Mouse (Mus musculus): ENCODE results near the gene Gm44579. TPM values are rescaled to one million over a fixed set of nuclear protein-coding genes. Genes with fewer than 3 reads are reported as not detected.

Gm44579 gene
- polyA plus RNA-seq, 1 experiment from 2014 or later, result not detected

DNA sequence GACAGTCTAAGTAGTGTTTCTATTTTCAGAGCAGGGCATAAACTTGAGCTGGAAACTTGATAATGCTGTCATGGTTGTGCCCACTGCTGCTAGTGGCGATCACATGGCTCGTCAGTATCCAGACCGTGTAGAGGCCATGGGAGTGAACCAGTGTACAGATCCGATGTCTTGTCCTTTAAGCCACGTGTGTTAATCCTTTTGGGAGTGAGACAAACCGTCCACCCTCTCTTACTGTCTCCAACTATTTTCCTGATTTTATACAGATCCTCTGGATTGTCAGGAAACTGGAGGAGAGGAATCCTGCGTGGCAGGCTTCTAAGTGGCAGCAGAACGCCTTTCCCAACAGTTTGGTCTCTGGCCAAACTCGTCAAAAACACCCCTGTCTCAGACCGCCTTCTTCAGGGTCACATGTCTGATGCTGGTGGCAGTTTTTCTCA, 71.6 kb downstream of the Gm44579 start:
- H3K4me2 ChIP-seq (replicated peaks; ENCODE audit: low read depth, low read length), result no peak overlapping the region
- no peaks in the 10 kb centered on the region for H3K36me3 ChIP-seq (ENCODE audit: control insufficient read depth, insufficient read depth, low read length)
- ATAC-seq (ENCODE audit: low FRiP score, low TSS enrichment), result peak; percentile 29; the same call in 1 of the 2 replicates
- H3K27ac ChIP-seq (ENCODE audit: low read depth, low read length), result no peak overlapping the region; the same call in 1 of the 2 replicates
- no peaks in the 10 kb centered on the region for H3K27me3 ChIP-seq (ENCODE audit: control insufficient read depth, insufficient read depth, low read length)
- no peak overlapping the region for H3K9ac ChIP-seq (ENCODE audit: low read depth, low read length)
- peaks cover 4% of the 10 kb centered on the region; the same call in 1 of the 2 replicates for H3K4me1 ChIP-seq (ENCODE audit: control insufficient read depth, insufficient read depth, low read length)
- no peak overlapping the region for H3K4me3 ChIP-seq (ENCODE audit: low read length)
- WGBS, result 44% methylated on average over 10 of the region's 10 CpGs
- H3K9me3 ChIP-seq (ENCODE audit: control insufficient read depth, low read length), result no peaks in the 10 kb centered on the region

GRCm38 (mm10) chr15:98148356-98148755, 72.4 kb downstream of the Gm44579 start:
- Histone ChIP-seq H3K9ac (ENCODE audit: low read depth, low read length) (no peak overlapping the region), H3K4me3 (ENCODE audit: low read length) (no peak overlapping the region), H3K36me3 (ENCODE audit: control insufficient read depth, insufficient read depth, low read length) (no peaks in the 10 kb centered on the region), H3K27me3 (ENCODE audit: control insufficient read depth, insufficient read depth, low read length) (no peaks in the 10 kb centered on the region), H3K27ac (ENCODE audit: low read depth, low read length) (no peak overlapping the region), H3K4me2 (replicated peaks; ENCODE audit: low read depth, low read length) (no peak overlapping the region), H3K4me1 (ENCODE audit: control insufficient read depth, insufficient read depth, low read length) (peaks cover 4% of the 10 kb centered on the region; the same call in 1 of the 2 replicates), H3K9me3 (ENCODE audit: control insufficient read depth, low read length) (no peaks in the 10 kb centered on the region)
- no peak for ATAC-seq (ENCODE audit: low FRiP score, low TSS enrichment)
- 70% methylated on average over 3 of the region's 3 CpGs for WGBS

DNA sequence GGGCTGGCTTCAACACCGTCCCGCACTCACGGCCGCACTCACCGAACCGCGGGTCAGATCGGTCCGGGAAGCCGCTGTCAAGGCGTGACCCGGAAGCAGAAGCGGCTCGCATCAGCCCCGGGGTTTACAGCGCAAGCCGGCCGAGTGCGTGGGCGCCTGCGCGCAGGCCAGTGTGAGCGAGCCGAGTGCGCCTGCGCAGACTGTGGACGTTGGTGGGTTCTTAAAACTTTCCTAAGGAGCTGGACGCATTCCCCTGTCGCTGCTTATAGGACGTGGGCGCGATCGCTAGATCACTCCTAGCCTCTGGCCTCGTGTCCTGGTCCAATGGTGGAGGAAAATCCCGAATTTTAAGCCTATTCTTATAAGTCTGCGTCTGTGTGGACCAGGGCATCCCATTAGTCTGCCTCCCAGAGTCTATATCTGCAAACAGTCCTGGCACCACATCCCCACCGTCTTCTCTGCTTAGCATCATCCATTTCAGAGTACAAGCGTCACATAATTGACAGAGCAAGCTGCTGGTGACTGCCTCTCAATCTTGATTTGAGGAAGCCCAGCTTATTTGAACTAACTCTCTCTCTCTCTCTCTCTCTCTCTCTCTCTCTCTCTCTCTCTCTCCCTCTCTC, 75.1 kb downstream of the Gm44579 start:
- Histone ChIP-seq H3K4me1 (ENCODE audit: control insufficient read depth, insufficient read depth, low read length) (peaks cover 4% of the 10 kb centered on the region; the same call in 1 of the 2 replicates), H3K4me2 (replicated peaks; ENCODE audit: low read depth, low read length) (peak overlapping the region; percentile 59), H3K36me3 (ENCODE audit: control insufficient read depth, insufficient read depth, low read length) (peaks cover 14% of the 10 kb centered on the region; the same call in 1 of the 2 replicates), H3K9me3 (ENCODE audit: control insufficient read depth, low read length) (no peaks in the 10 kb centered on the region), H3K27ac (ENCODE audit: low read depth, low read length) (peak overlapping the region; percentile 73), H3K9ac (ENCODE audit: low read depth, low read length) (peak overlapping the region; percentile 89), H3K4me3 (ENCODE audit: low read length) (peak overlapping the region; percentile 87), H3K27me3 (ENCODE audit: control insufficient read depth, insufficient read depth, low read length) (no peaks in the 10 kb centered on the region)
- peak; percentile 96 for ATAC-seq (ENCODE audit: low FRiP score, low TSS enrichment)
- under 1% methylated on average over 38 of the region's 38 CpGs for WGBS

GRCm38 (mm10) chr15:98144861-98145507, 75.8 kb downstream of the Gm44579 start:
- Histone ChIP-seq H3K4me2 (replicated peaks; ENCODE audit: low read depth, low read length) (peak overlapping the region; percentile 59), H3K4me1 (ENCODE audit: control insufficient read depth, insufficient read depth, low read length) (peaks cover 4% of the 10 kb centered on the region; the same call in 1 of the 2 replicates), H3K4me3 (ENCODE audit: low read length) (peak overlapping the region; percentile 87), H3K9me3 (ENCODE audit: control insufficient read depth, low read length) (no peaks in the 10 kb centered on the region), H3K27me3 (ENCODE audit: control insufficient read depth, insufficient read depth, low read length) (no peaks in the 10 kb centered on the region), H3K36me3 (ENCODE audit: control insufficient read depth, insufficient read depth, low read length) (peaks cover 20% of the 10 kb centered on the region; the same call in 1 of the 2 replicates), H3K9ac (ENCODE audit: low read depth, low read length) (peak overlapping the region; percentile 89), H3K27ac (ENCODE audit: low read depth, low read length) (peak overlapping the region; percentile 73)
- peak; percentile 67 for ATAC-seq (ENCODE audit: low FRiP score, low TSS enrichment)
- under 1% methylated on average over 31 of the region's 36 CpGs for WGBS

- WGBS, result 87% methylated on average over 10 of the region's 10 CpGs
- no peak overlapping the region for H3K9ac ChIP-seq (ENCODE audit: low read depth, low read length)
- H3K9me3 ChIP-seq (ENCODE audit: control insufficient read depth, low read length), result no peaks in the 10 kb centered on the region
- H3K36me3 ChIP-seq (ENCODE audit: control insufficient read depth, insufficient read depth, low read length), result peaks cover 33% of the 10 kb centered on the region; the same call in 1 of the 2 replicates
- ATAC-seq (ENCODE audit: low FRiP score, low TSS enrichment), result no peak
- H3K27ac ChIP-seq (ENCODE audit: low read depth, low read length), result no peak overlapping the region
- H3K4me2 ChIP-seq (replicated peaks; ENCODE audit: low read depth, low read length), result no peak overlapping the region
- no peaks in the 10 kb centered on the region for H3K27me3 ChIP-seq (ENCODE audit: control insufficient read depth, insufficient read depth, low read length)
- no peak overlapping the region for H3K4me3 ChIP-seq (ENCODE audit: low read length)
- H3K4me1 ChIP-seq (ENCODE audit: control insufficient read depth, insufficient read depth, low read length), result peaks cover 4% of the 10 kb centered on the region; the same call in 1 of the 2 replicates
These were observed 78.3 kb downstream of the Gm44579 start for GRCm38 (mm10) chr15:98142515-98142914.

DNA sequence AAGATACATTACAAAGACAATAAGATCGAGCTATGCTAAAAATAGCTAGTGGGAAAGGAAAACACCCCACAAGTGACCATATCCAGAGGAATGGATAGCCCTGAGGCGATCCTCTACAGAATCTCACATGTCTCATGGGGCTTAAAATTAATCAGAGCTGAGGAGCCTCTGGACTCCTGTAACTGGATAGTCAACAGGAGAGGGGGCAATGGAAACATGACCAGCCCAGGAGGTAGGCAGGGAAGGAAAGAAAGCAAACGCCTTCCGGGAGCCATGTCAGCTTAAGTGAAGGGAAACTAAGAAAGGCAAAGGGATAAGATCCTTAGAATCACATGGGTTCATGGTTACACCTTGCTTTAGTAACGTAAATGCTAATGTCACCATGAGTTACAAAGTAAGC, 80.0 kb downstream of the Gm44579 start:
- Histone ChIP-seq H3K9ac (ENCODE audit: low read depth, low read length) (no peak overlapping the region), H3K4me3 (ENCODE audit: low read length) (no peak overlapping the region), H3K4me1 (ENCODE audit: control insufficient read depth, insufficient read depth, low read length) (peaks cover 4% of the 10 kb centered on the region; the same call in 1 of the 2 replicates), H3K4me2 (replicated peaks; ENCODE audit: low read depth, low read length) (no peak overlapping the region), H3K27ac (ENCODE audit: low read depth, low read length) (no peak overlapping the region; the same call in 1 of the 2 replicates), H3K27me3 (ENCODE audit: control insufficient read depth, insufficient read depth, low read length) (no peaks in the 10 kb centered on the region), H3K9me3 (ENCODE audit: control insufficient read depth, low read length) (no peaks in the 10 kb centered on the region), H3K36me3 (ENCODE audit: control insufficient read depth, insufficient read depth, low read length) (peaks cover 50% of the 10 kb centered on the region)
- no peak for ATAC-seq (ENCODE audit: low FRiP score, low TSS enrichment)
- 62% methylated on average over 5 of the region's 5 CpGs for WGBS

GRCm38 (mm10) chr15:98139763-98140162, 81.0 kb downstream of the Gm44579 start:
- Histone ChIP-seq H3K4me1 (ENCODE audit: control insufficient read depth, insufficient read depth, low read length) (peaks cover 3% of the 10 kb centered on the region; the same call in 1 of the 2 replicates), H3K27me3 (ENCODE audit: control insufficient read depth, insufficient read depth, low read length) (no peaks in the 10 kb centered on the region), H3K9me3 (ENCODE audit: control insufficient read depth, low read length) (no peaks in the 10 kb centered on the region), H3K4me3 (ENCODE audit: low read length) (no peak overlapping the region), H3K9ac (ENCODE audit: low read depth, low read length) (no peak overlapping the region), H3K27ac (ENCODE audit: low read depth, low read length) (no peak overlapping the region), H3K36me3 (ENCODE audit: control insufficient read depth, insufficient read depth, low read length) (peaks cover 60% of the 10 kb centered on the region), H3K4me2 (replicated peaks; ENCODE audit: low read depth, low read length) (no peak overlapping the region)
- 0 out of 2 replicates have a peak, but pooled peaks have one; percentile 44 for ATAC-seq (ENCODE audit: low FRiP score, low TSS enrichment)
- 64% methylated on average over 7 of the region's 7 CpGs for WGBS

DNA sequence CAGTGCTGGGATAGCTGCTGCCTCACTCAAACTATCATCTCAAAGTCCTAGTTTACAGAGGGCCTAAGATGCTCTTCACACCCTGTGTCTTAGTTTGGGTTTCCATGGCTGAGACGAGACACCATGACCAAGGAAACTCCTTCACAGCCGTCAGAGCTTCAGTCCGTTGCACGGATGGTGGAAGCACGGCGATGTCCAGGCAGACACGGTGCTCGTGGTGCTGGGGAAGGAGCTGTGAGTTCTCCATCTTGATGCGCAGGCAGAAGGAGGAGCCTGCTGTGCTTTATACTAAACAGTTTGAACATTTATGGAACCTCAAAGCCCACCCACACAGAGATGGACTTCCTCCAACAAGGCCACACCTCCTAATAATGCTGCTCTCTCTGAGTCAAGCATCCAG, 83.9 kb downstream of the Gm44579 start:
- Histone ChIP-seq H3K4me3 (ENCODE audit: low read length) (no peak overlapping the region), H3K4me1 (ENCODE audit: control insufficient read depth, insufficient read depth, low read length) (no peaks in the 10 kb centered on the region; the same call in 1 of the 2 replicates), H3K27ac (ENCODE audit: low read depth, low read length) (no peak overlapping the region), H3K9me3 (ENCODE audit: control insufficient read depth, low read length) (no peaks in the 10 kb centered on the region), H3K4me2 (replicated peaks; ENCODE audit: low read depth, low read length) (no peak overlapping the region), H3K27me3 (ENCODE audit: control insufficient read depth, insufficient read depth, low read length) (no peaks in the 10 kb centered on the region), H3K36me3 (ENCODE audit: control insufficient read depth, insufficient read depth, low read length) (peaks cover 78% of the 10 kb centered on the region), H3K9ac (ENCODE audit: low read depth, low read length) (no peak overlapping the region)
- no peak for ATAC-seq (ENCODE audit: low FRiP score, low TSS enrichment)
- 92% methylated on average over 9 of the region's 9 CpGs for WGBS
